Mouse (Mus musculus): Measurements from ENCODE around the gene Lama1. TPM values are rescaled to one million over a fixed set of nuclear protein-coding genes. Genes with fewer than 3 reads are reported as not detected.

The Lama1 gene
- polyA plus RNA-seq, 1 experiment = 0.28 TPM

DNA sequence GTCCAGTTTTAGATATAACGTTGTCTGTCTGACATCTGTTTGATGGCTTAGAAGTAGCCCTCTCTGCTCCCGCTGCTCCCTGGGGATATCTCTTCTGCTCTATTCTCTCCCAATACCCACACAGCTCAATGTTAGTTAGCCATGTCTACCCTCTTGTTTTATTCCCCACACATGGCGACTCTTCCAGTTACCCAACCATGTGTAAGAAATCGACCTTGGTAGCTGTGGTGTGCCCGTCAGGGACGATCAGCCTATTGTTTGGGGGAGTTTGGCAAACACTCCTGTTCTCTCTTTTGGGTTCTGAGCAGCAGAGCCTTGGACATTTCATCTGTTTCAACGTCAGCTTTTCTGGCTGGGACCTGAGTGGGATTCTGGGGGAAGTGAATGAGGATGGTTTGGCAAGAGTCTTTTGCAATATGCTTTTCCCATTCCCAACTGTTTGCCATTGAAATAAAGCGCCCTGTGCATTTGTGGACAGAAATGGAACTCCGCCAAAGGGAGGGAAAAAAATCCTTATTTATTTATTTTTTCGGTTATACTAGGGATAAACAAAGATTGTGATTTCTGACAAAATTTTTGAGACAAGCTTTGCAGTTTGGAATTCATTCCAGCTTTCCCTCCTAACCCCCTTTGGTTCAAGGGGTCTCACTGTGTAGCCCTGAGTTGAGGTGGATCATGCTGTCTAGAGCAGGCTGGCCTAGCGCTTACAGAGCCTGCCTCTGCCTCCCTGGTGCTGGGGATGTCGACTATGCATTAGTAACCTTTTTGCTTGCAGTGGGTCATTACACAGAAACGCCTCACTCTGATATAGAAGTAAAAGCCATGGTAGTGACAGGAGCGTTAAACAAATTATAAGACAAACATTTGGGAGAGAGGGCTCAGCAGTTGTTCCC is 26.4 kb downstream of the Lama1 start:
- no peak for DNase-seq
- no peak for TF ChIP-seq POLR2A (IDR thresholded peaks at IDR 0.05; ENCODE audit: control insufficient read depth, extremely low read depth, insufficient read depth, low read length, poor library complexity)
- TF ChIP-seq CTCF (IDR thresholded peaks at IDR 0.05; ENCODE audit: borderline replicate concordance, control insufficient read depth, extremely low read depth, insufficient read depth, low read length, poor library complexity) = no peak
- H3K4me1 ChIP-seq (replicated peaks; ENCODE audit: control insufficient read depth, insufficient read depth, low read length) = no peaks in the 10 kb centered on the region

DNA sequence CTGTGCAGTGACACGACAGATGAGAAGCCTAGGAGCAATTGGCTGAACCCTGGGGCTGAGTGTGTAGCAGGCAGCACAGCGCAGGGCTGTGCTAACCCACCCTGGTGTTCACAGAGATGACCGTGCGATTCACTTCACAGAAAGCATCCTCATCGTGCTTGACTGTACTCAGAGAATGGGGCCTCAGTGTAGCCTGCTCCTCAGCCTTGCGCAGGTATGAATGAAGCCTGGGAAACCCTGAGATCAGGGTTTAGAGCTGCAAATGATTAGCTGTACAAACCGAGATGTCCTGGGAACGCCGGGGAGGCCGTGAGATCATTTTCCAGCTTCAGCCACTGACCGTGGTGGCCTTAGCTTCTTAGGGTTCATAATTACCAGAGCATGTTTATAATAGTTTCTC is 29.5 kb downstream of the Lama1 start:
- TF ChIP-seq POLR2A (IDR thresholded peaks at IDR 0.05; ENCODE audit: control insufficient read depth, extremely low read depth, insufficient read depth, low read length, poor library complexity) (no peak), CTCF (IDR thresholded peaks at IDR 0.05; ENCODE audit: borderline replicate concordance, control insufficient read depth, extremely low read depth, insufficient read depth, low read length, poor library complexity) (no peak)
- no peaks in the 10 kb centered on the region for H3K27me3 ChIP-seq (ENCODE audit: control insufficient read depth, insufficient read depth, low read length)
- no peak overlapping the region for H3K4me3 ChIP-seq (ENCODE audit: control insufficient read depth, insufficient read depth, low read length)
- no peaks in the 10 kb centered on the region for H3K4me1 ChIP-seq (replicated peaks; ENCODE audit: control insufficient read depth, insufficient read depth, low read length)
- no peak overlapping the region for H3K27ac ChIP-seq (ENCODE audit: control insufficient read depth, insufficient read depth, low read length)
- WGBS = 95% methylated on average over 11 of the region's 11 CpGs
- no peaks in the 10 kb centered on the region for H3K36me3 ChIP-seq (ENCODE audit: control insufficient read depth, insufficient read depth, low read length)
- DNase-seq = no peak

More for the DNA sequence above, 26.4 kb downstream of the Lama1 start:
- no peak overlapping the region for H3K4me3 ChIP-seq (ENCODE audit: control insufficient read depth, insufficient read depth, low read length)
- H3K27ac ChIP-seq (ENCODE audit: control insufficient read depth, insufficient read depth, low read length) = no peak overlapping the region
- H3K36me3 ChIP-seq (ENCODE audit: control insufficient read depth, insufficient read depth, low read length) = no peaks in the 10 kb centered on the region
- 91% methylated on average over 14 of the region's 14 CpGs for WGBS
- H3K27me3 ChIP-seq (ENCODE audit: control insufficient read depth, insufficient read depth, low read length) = no peaks in the 10 kb centered on the region

DNA sequence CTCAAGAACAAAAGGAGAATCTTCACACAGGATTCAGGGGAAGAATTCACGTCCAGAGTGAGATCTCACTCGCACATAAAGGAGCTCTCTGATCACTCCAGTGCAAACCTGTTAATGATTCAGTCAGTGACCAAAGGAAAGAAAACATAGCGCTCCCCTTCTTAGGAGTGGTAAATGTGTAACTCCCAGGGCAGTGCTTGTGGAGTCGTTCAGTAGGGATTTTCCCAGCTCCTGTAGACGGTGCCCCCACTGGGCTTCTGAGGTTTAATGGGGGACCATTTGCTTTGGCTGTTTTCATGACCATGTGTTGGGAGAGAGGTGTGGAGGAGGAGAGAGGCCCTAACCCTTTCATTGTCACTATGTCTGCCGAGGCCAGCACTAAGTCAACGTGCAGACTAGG is 31.7 kb downstream of the Lama1 start:
- 79% methylated on average over 7 of the region's 7 CpGs for WGBS
- no peak overlapping the region for H3K27ac ChIP-seq (ENCODE audit: control insufficient read depth, insufficient read depth, low read length)
- DNase-seq = no peak

DNA sequence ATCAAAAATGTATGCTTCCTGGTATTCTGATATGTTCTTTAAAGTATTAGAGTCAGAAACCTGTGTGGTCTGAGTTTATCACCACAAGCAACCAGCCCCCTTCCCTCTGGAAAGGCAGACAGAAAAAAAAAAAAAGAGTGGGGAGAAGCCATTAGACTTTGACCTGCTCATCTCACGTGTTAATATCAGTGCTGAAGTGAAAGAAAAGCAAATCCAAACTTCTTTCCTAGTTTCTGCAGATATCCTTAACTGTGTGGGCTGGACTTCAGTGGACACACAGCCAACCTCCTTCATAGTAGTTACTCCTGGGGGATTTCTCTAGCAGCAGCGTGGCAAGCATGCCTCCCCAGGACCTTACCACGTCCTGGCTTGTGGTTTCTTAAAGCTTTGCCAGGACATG is 34.0 kb downstream of the Lama1 start:
- no peak overlapping the region for H3K27ac ChIP-seq (ENCODE audit: control insufficient read depth, insufficient read depth, low read length)
- H3K4me3 ChIP-seq (ENCODE audit: control insufficient read depth, insufficient read depth, low read length) = no peak overlapping the region
- H3K4me1 ChIP-seq (replicated peaks; ENCODE audit: control insufficient read depth, insufficient read depth, low read length) = no peaks in the 10 kb centered on the region
- no peaks in the 10 kb centered on the region for H3K27me3 ChIP-seq (ENCODE audit: control insufficient read depth, insufficient read depth, low read length)
- H3K36me3 ChIP-seq (ENCODE audit: control insufficient read depth, insufficient read depth, low read length) = no peaks in the 10 kb centered on the region
- 36% methylated on average over 3 of the region's 3 CpGs for WGBS
- DNase-seq = no peak
- TF ChIP-seq CTCF (IDR thresholded peaks at IDR 0.05; ENCODE audit: borderline replicate concordance, control insufficient read depth, extremely low read depth, insufficient read depth, low read length, poor library complexity) (no peak), POLR2A (IDR thresholded peaks at IDR 0.05; ENCODE audit: control insufficient read depth, extremely low read depth, insufficient read depth, low read length, poor library complexity) (no peak)

More for the DNA sequence above, 31.7 kb downstream of the Lama1 start:
- no peak for TF ChIP-seq POLR2A (IDR thresholded peaks at IDR 0.05; ENCODE audit: control insufficient read depth, extremely low read depth, insufficient read depth, low read length, poor library complexity)
- TF ChIP-seq CTCF (IDR thresholded peaks at IDR 0.05; ENCODE audit: borderline replicate concordance, control insufficient read depth, extremely low read depth, insufficient read depth, low read length, poor library complexity) = no peak
- Histone ChIP-seq H3K4me1 (replicated peaks; ENCODE audit: control insufficient read depth, insufficient read depth, low read length) (no peaks in the 10 kb centered on the region), H3K4me3 (ENCODE audit: control insufficient read depth, insufficient read depth, low read length) (no peak overlapping the region), H3K27me3 (ENCODE audit: control insufficient read depth, insufficient read depth, low read length) (no peaks in the 10 kb centered on the region), H3K36me3 (ENCODE audit: control insufficient read depth, insufficient read depth, low read length) (no peaks in the 10 kb centered on the region)

DNA sequence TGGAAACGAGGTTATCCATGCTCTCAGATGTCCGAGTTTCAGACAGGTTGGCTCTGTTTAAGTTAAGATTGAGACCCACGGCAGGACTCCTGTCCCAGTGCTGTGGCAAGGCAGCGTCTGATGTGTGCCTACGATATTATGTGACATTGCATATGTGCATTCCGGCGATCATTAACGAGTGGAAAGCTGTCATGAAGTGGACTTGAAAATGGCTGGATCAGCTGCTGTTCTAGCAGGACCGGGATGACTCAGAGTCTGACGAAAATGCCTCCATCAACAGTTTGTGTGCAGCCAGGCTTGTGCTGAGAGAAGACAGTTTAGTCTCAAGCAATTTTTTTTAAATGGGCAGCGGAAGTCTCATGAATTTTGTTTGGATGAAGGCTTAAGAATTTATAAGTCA is 34.9 kb downstream of the Lama1 start:
- 93% methylated on average over 11 of the region's 11 CpGs for WGBS
- no peak for TF ChIP-seq POLR2A (IDR thresholded peaks at IDR 0.05; ENCODE audit: control insufficient read depth, extremely low read depth, insufficient read depth, low read length, poor library complexity)
- TF ChIP-seq CTCF (IDR thresholded peaks at IDR 0.05; ENCODE audit: borderline replicate concordance, control insufficient read depth, extremely low read depth, insufficient read depth, low read length, poor library complexity) = no peak
- no peaks in the 10 kb centered on the region for H3K4me1 ChIP-seq (replicated peaks; ENCODE audit: control insufficient read depth, insufficient read depth, low read length)
- no peak overlapping the region for H3K27ac ChIP-seq (ENCODE audit: control insufficient read depth, insufficient read depth, low read length)
- DNase-seq = no peak
- no peaks in the 10 kb centered on the region for H3K36me3 ChIP-seq (ENCODE audit: control insufficient read depth, insufficient read depth, low read length)
- no peak overlapping the region for H3K4me3 ChIP-seq (ENCODE audit: control insufficient read depth, insufficient read depth, low read length)
- H3K27me3 ChIP-seq (ENCODE audit: control insufficient read depth, insufficient read depth, low read length) = no peaks in the 10 kb centered on the region

DNA sequence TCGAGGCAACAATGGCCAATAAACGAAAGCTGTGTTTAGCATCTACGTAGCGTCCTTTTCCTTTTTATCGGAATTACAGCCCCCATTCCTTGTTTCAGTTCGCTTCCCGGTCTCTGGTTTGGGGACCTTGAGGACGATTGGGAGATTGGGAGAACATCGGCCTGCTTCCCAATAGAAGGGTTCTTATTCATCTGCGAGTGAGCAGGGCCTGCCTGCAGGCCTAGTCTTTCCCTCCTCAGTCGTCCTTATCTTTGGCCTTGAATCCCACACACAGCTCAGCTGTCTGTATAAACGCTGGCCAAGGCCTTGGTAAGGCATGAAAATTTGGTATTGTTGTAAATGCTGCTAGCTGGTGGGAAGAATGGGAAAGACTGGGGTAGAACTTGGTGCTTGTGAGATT is 36.5 kb downstream of the Lama1 start:
- no peak for DNase-seq
- TF ChIP-seq CTCF (IDR thresholded peaks at IDR 0.05; ENCODE audit: borderline replicate concordance, control insufficient read depth, extremely low read depth, insufficient read depth, low read length, poor library complexity) (no peak), POLR2A (IDR thresholded peaks at IDR 0.05; ENCODE audit: control insufficient read depth, extremely low read depth, insufficient read depth, low read length, poor library complexity) (no peak)
- H3K27ac ChIP-seq (ENCODE audit: control insufficient read depth, insufficient read depth, low read length) = no peak overlapping the region
- no peak overlapping the region for H3K4me3 ChIP-seq (ENCODE audit: control insufficient read depth, insufficient read depth, low read length)
- WGBS = 73% methylated on average over 12 of the region's 12 CpGs
- no peaks in the 10 kb centered on the region for H3K27me3 ChIP-seq (ENCODE audit: control insufficient read depth, insufficient read depth, low read length)
- no peaks in the 10 kb centered on the region for H3K4me1 ChIP-seq (replicated peaks; ENCODE audit: control insufficient read depth, insufficient read depth, low read length)
- H3K36me3 ChIP-seq (ENCODE audit: control insufficient read depth, insufficient read depth, low read length) = no peaks in the 10 kb centered on the region

Data from thymus, adult 2 months (tissue).